Mouse (Mus musculus) activated CD4-positive, CD25-positive, alpha-beta regulatory T cell, adult 9 weeks (primary cell): ENCODE data around the gene Mcf2. TPM values are rescaled to one million over a fixed set of nuclear protein-coding genes. Genes with fewer than 3 reads are reported as not detected.

Source experiments
- polyA plus RNA-seq: library from polyadenylated mRNA; unstranded; fragments of 100-300 nt; shearing (Covaris generic); gene quantifications from one replicate; pipeline ENCODE4 v1.2.1, GENCODE M21; 2017

The Mcf2 gene
- not detected for polyA plus RNA-seq

DNA sequence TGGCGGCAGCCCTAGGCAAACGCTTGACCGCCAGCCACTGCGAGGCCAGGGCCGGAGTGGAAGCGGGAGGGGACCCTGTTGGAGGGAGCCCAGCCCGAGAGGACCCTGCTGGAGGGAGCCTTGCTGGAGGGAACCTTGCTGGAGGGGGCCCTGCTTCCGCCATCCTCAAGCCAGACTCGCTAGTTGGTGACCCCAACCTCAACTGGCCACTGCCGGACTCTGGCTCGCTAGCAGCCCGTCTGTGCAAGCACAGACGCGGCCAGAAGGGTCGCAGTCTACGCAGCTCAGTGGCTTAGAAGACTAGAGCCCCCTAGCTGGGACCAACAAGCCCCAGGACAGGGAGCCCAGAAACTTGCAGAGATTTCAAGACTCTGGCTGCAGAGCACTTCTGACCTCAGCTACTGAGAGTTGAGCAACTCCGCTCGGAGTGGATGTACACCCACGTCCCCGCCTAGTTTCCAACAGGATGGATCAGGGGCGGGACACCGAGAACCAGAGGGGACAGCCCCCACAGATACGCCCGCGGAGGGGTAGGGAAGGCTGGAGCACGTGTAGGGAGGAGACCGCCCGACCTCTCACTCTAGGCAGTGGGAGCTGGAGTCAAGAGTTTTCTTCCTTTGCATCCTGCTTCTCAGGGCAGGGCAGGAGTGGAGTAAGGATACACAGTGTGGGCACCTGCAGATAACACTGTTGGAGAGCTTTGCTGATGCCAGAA lies at the start of gene Mcf2:
Gene Mcf2 (minus strand): TSS at position 346 of the 715 bp plus-strand sequence.

Other genes starting within 250 kb of the Mcf2 start
- not detected for gene F9, start 179.6 kb downstream of the Mcf2 start, polyA plus RNA-seq